Mouse (Mus musculus): ENCODE data around the gene Cd3eap. TPM values are rescaled to one million over a fixed set of nuclear protein-coding genes. Genes with fewer than 3 reads are reported as not detected.

The Cd3eap gene
- polyA plus RNA-seq, 2 experiments = 6.7 to 7.8 TPM

DNA sequence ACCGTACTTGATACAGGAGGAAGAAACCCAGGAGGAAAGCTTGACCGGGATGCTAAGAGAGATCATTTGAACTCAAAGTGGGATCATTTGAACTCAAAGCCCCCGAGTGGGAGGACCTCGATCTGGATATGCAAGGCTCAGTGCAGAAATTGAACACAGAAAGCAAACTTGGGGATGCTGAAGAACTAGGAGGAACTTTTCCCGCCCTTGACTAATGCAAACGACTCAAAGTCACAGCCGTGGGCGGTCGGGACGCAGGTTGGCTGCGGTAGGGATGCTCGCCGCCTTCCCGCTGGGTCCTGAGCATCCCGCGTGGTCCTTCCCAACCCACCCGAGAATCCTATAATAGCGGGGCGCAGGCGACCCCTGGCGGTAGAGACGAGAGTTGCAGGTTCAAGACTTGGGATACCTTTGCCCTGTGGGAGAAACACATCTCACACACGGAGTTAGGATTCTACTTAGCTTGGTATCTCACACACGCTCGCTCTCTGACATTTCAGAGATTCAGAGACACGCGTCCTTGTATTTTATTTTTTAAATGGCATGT is 16.7 kb downstream of the Cd3eap start:
- Histone ChIP-seq H3K9ac (replicated peaks) (no peak overlapping the region), H3K27me3 (ENCODE audit: control insufficient read depth, insufficient read depth, low read length) (peaks cover 31% of the 10 kb centered on the region), H3K4me2 (ENCODE audit: low read depth) (peak overlapping the region; percentile 38), H3K27ac (no peak overlapping the region), H3K36me3 (replicated peaks; ENCODE audit: control insufficient read depth, insufficient read depth, low read depth) (no peaks in the 10 kb centered on the region), H3K4me3 (ENCODE audit: insufficient read depth in 1 of 2, low read depth in 2 of 2, low read length in 2 of 2) (peak overlapping the region in 1 of 2 experiments; percentile 30; a peak in 2 of 4 replicates), H3K9me3 (ENCODE audit: control insufficient read depth, low read length) (no peaks in the 10 kb centered on the region), H3K4me1 (replicated peaks; ENCODE audit: control insufficient read depth in 2 of 2, insufficient read depth in 2 of 2, low read length in 1 of 2) (peaks cover 0 to 14% of the 10 kb centered on the region in 2 experiments; a peak in 3 of 4 replicates)
- TF ChIP-seq CTCF (IDR thresholded peaks at IDR 0.05; ENCODE audit: low read depth) (peak; percentile 98), EP300 (IDR thresholded peaks at IDR 0.05; ENCODE audit: low read depth) (no peak)
- DNase-seq (ENCODE audit: low read depth in 3 of 3, low spot score in 3 of 3) (no peak), ATAC-seq (ENCODE audit: insufficient read depth) (no peak)
- 1% methylated on average over 27 of the region's 27 CpGs for WGBS (ENCODE audit: insufficient replicate concordance)

DNA sequence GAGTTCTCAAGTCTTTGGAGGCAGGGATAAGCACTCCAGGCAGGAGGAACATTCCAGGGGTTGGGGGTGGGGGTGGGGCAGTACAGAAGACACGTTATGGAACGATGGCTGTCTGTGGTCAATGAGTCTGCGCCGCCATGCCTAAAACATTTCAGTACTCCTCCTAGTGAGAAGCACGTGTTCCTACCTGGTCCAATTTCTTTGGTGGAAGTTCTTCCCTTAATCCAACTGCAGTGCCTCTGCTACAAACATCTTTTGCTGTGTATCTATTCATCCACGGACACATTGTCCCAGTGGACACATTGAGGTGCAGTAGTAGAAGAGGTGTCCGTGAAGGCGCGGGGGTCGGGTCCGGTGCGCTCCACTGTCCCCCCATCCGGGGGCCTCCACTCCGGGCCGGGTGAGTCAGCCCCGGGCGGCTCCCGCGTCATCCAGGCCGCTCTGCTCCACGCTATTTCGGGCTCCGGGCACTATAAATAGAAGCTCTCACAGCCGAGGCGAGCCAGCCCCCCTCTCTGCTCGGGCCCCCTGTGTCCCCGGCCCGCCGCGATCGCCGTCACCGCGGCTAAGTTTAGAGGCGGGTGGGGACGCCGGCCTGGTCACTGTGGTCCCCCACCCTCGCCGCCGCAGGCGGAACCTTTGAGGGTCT is 17.4 kb downstream of the Cd3eap start:
- TF ChIP-seq CTCF (IDR thresholded peaks at IDR 0.05; ENCODE audit: low read depth) = no peak
- no peak for TF ChIP-seq EP300 (IDR thresholded peaks at IDR 0.05; ENCODE audit: low read depth)
- peak overlapping the region; percentile 38 for H3K4me2 ChIP-seq (ENCODE audit: low read depth)
- under 1% methylated on average over 41 of the region's 41 CpGs for WGBS (ENCODE audit: insufficient replicate concordance)
- H3K4me3 ChIP-seq (ENCODE audit: insufficient read depth in 1 of 2, low read depth in 2 of 2, low read length in 2 of 2) = peak overlapping the region in 1 of 2 experiments; percentile 30; a peak in 2 of 4 replicates
- no peaks in the 10 kb centered on the region for H3K36me3 ChIP-seq (replicated peaks; ENCODE audit: control insufficient read depth, insufficient read depth, low read depth)
- H3K9ac ChIP-seq (replicated peaks) = no peak overlapping the region
- peaks cover 31% of the 10 kb centered on the region for H3K27me3 ChIP-seq (ENCODE audit: control insufficient read depth, insufficient read depth, low read length)
- H3K4me1 ChIP-seq (replicated peaks; ENCODE audit: control insufficient read depth in 2 of 2, insufficient read depth in 2 of 2, low read length in 1 of 2) = peaks cover 0 to 14% of the 10 kb centered on the region in 2 experiments; a peak in 3 of 4 replicates
- DNase-seq (ENCODE audit: low read depth in 3 of 3, low spot score in 3 of 3) (no peak), ATAC-seq (ENCODE audit: insufficient read depth) (no peak)
- H3K27ac ChIP-seq = no peak overlapping the region
- no peaks in the 10 kb centered on the region for H3K9me3 ChIP-seq (ENCODE audit: control insufficient read depth, low read length)

GRCm38 (mm10) chr7:19341250-19341649 is 18.0 kb downstream of the Cd3eap start:
- H3K27ac ChIP-seq = no peak overlapping the region
- peaks cover 31% of the 10 kb centered on the region for H3K27me3 ChIP-seq (ENCODE audit: control insufficient read depth, insufficient read depth, low read length)
- H3K9ac ChIP-seq (replicated peaks) = no peak overlapping the region
- H3K4me1 ChIP-seq (replicated peaks; ENCODE audit: control insufficient read depth in 2 of 2, insufficient read depth in 2 of 2, low read length in 1 of 2) = peaks cover 0 to 14% of the 10 kb centered on the region in 2 experiments; a peak in 3 of 4 replicates
- WGBS (ENCODE audit: insufficient replicate concordance) = 21% methylated on average over 10 of the region's 10 CpGs
- H3K4me3 ChIP-seq (ENCODE audit: insufficient read depth in 1 of 2, low read depth in 2 of 2, low read length in 2 of 2) = no peak overlapping the region
- TF ChIP-seq EP300 (IDR thresholded peaks at IDR 0.05; ENCODE audit: low read depth) (no peak), CTCF (IDR thresholded peaks at IDR 0.05; ENCODE audit: low read depth) (no peak)
- ATAC-seq (ENCODE audit: insufficient read depth) (no peak), DNase-seq (ENCODE audit: low read depth in 3 of 3, low spot score in 3 of 3) (no peak)
- H3K36me3 ChIP-seq (replicated peaks; ENCODE audit: control insufficient read depth, insufficient read depth, low read depth) = no peaks in the 10 kb centered on the region
- no peaks in the 10 kb centered on the region for H3K9me3 ChIP-seq (ENCODE audit: control insufficient read depth, low read length)
- H3K4me2 ChIP-seq (ENCODE audit: low read depth) = no peak overlapping the region

- ATAC-seq (ENCODE audit: insufficient read depth) = no peak
- Histone ChIP-seq H3K4me3 (ENCODE audit: insufficient read depth in 1 of 2, low read depth in 2 of 2, low read length in 2 of 2) (no peak overlapping the region), H3K4me1 (replicated peaks; ENCODE audit: control insufficient read depth in 2 of 2, insufficient read depth in 2 of 2, low read length in 1 of 2) (peaks cover 0 to 6% of the 10 kb centered on the region in 2 experiments; a peak in 2 of 4 replicates), H3K9me3 (ENCODE audit: control insufficient read depth, low read length) (no peaks in the 10 kb centered on the region), H3K27me3 (ENCODE audit: control insufficient read depth, insufficient read depth, low read length) (peaks cover 27% of the 10 kb centered on the region), H3K36me3 (replicated peaks; ENCODE audit: control insufficient read depth, insufficient read depth, low read depth) (no peaks in the 10 kb centered on the region), H3K4me2 (ENCODE audit: low read depth) (no peak overlapping the region), H3K27ac (no peak overlapping the region), H3K9ac (replicated peaks) (no peak overlapping the region)
- TF ChIP-seq EP300 (IDR thresholded peaks at IDR 0.05; ENCODE audit: low read depth) = no peak
- TF ChIP-seq CTCF (IDR thresholded peaks at IDR 0.05; ENCODE audit: low read depth) = no peak
- DNase-seq (ENCODE audit: low read depth in 3 of 3, low spot score in 3 of 3) = no peak
- 60% methylated on average over 7 of the region's 7 CpGs for WGBS (ENCODE audit: insufficient replicate concordance)
These were observed 20.7 kb downstream of the Cd3eap start for GRCm38 (mm10) chr7:19338596-19338995.

DNA sequence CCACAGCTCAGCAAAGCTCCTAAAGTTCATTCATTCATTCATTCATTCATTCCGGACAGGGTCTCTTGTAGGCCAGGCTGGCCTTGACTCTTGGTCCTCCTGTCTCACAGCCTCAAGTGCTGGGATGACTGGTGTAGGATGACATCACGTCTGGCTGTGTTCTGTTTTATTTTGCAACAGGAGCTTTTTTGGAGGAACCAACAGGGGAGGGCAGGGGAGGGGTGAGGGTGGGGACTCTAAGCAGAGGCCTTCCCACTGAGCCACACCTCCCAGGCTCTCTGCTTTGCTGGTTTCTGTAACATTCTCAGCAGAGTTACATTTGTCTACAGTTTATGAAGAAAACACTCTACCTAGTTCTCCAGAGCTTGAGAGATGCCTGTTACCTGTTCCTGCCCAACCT is 21.2 kb downstream of the Cd3eap start:
- H3K4me3 ChIP-seq (ENCODE audit: insufficient read depth in 1 of 2, low read depth in 2 of 2, low read length in 2 of 2) = no peak overlapping the region
- WGBS (ENCODE audit: insufficient replicate concordance) = 36% methylated on average over 2 of the region's 2 CpGs

More for the DNA sequence above, 21.2 kb downstream of the Cd3eap start:
- Histone ChIP-seq H3K4me1 (replicated peaks; ENCODE audit: control insufficient read depth in 2 of 2, insufficient read depth in 2 of 2, low read length in 1 of 2) (peaks cover 0 to 3% of the 10 kb centered on the region in 2 experiments; a peak in 2 of 4 replicates), H3K9ac (replicated peaks) (no peak overlapping the region), H3K36me3 (replicated peaks; ENCODE audit: control insufficient read depth, insufficient read depth, low read depth) (no peaks in the 10 kb centered on the region), H3K4me2 (ENCODE audit: low read depth) (no peak overlapping the region), H3K27ac (no peak overlapping the region), H3K9me3 (ENCODE audit: control insufficient read depth, low read length) (no peaks in the 10 kb centered on the region), H3K27me3 (ENCODE audit: control insufficient read depth, insufficient read depth, low read length) (peaks cover 24% of the 10 kb centered on the region)
- ATAC-seq (ENCODE audit: insufficient read depth) (no peak), DNase-seq (ENCODE audit: low read depth in 3 of 3, low spot score in 3 of 3) (no peak)
- no peak for TF ChIP-seq EP300 (IDR thresholded peaks at IDR 0.05; ENCODE audit: low read depth)
- no peak for TF ChIP-seq CTCF (IDR thresholded peaks at IDR 0.05; ENCODE audit: low read depth)

All from liver, embryonic 14.5 days (tissue).